1 mouse cellular context compared by ENCODE assay signal in the genomic region with DNA sequence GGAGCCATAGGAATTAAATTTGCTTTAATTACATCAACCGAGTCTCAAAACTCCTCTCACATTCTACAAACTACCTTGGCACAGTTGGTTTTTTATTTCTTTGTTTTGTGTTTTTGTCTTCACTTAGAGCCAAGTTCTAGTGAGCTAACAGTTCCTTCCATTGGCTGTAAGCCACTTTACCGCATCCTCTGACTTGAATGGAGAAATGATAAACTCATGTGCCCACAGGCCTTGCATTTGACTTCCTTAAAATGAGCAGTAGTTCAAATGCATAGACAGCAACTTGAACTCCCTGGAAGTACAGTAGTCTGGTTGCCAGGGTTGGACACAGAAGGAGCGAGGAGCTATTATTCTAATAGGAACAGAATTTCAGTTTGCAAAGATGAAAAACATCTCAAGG.
TF ChIP-seq lines count a peak whose summit lies in the region.

No protein-coding gene starts in this region.

TF ChIP-seq in MEL, 35 proteins besides CTCF, POLR2A, EP300 and RAD21 (continued from another document):
- TF ChIP-seq SIN3A (IDR thresholded peaks at IDR 0.05; ENCODE audit: low read length), result peak; percentile 75
- no peak for TF ChIP-seq POLR2AphosphoS5 (IDR thresholded peaks at IDR 0.05; ENCODE audit: borderline replicate concordance, low read depth, low read length)
- TF ChIP-seq SMC3 (IDR thresholded peaks at IDR 0.05; ENCODE audit: low read depth, low read length), result no peak
- peak; percentile 64; the same call in 1 of the 2 replicates for TF ChIP-seq MYC (IDR thresholded peaks at IDR 0.05; ENCODE audit: low read depth, low read length)
- TF ChIP-seq MXI1 (IDR thresholded peaks at IDR 0.05; ENCODE audit: low read depth, low read length), result no peak; the same call in 1 of the 2 replicates
- peak; percentile 72 for TF ChIP-seq MAX (IDR thresholded peaks at IDR 0.05; ENCODE audit: low read length)
- peak; percentile 62; the same call in 1 of the 2 replicates for TF ChIP-seq BHLHE40 (IDR thresholded peaks at IDR 0.05; ENCODE audit: borderline replicate concordance, low read depth, low read length)
- no peak; the same call in 1 of the 2 replicates for TF ChIP-seq CHD1 (IDR thresholded peaks at IDR 0.05; ENCODE audit: low read depth, low read length)
- TF ChIP-seq MAFK (IDR thresholded peaks at IDR 0.05; ENCODE audit: borderline replicate concordance, low read depth, low read length), result no peak
- TF ChIP-seq NRF1 (IDR thresholded peaks at IDR 0.05; ENCODE audit: insufficient read depth, low read depth, low read length, poor library complexity, severe bottlenecking), result no peak
- TF ChIP-seq USF2 (IDR thresholded peaks at IDR 0.05; ENCODE audit: borderline replicate concordance in 1 of 2, insufficient read depth in 1 of 2, low read depth in 1 of 2, low read length in 2 of 2), result no peak
- TF ChIP-seq RCOR1 (IDR thresholded peaks at IDR 0.05; ENCODE audit: low read depth, low read length), result peak; percentile 70; the same call in 1 of the 2 replicates
